8 mouse cellular contexts compared by ENCODE assay signal in the genomic region with DNA sequence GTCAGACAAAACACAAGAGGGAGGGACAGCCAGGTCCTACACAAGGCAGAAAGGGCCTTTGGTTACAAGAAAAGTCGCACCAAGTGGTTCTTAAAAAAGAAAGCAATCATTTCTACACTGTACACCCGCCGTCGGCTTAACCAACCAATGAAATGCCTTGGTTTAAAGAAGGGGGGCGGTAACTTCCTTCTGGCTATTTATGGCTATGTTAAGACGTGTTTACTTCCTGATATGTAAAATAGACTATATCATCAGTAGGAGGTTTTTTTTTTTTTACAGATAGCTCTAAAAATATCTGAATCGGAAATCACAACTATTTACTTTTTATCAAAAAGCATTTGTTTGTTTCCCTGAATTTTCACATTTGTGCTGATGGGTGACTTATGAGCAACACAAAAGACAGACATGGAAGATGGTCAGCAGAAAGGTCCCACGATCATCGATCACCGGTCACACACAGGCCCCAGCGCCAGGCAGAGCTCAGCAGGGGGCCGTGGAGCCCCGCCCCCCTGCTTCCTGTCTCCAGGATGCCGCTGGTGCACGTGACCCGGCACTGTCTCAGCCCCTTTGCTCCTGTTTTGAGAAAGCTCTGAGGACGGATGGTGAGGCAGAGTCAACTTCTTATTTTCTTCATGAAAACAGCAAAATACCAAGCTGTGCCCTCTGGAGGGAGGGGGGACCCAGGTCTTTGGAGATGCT. TPM values are rescaled to one million over a fixed set of nuclear protein-coding genes. Genes with fewer than 3 reads are reported as not detected.
DNase-seq lines count a peak whose midpoint lies in the region; ATAC-seq and TF ChIP-seq lines count a peak whose summit lies in the region.

No protein-coding gene starts in this region.

- no peak for TF ChIP-seq CTCF in bone marrow macrophage, adult 2 months (IDR thresholded peaks at IDR 0.05; ENCODE audit: low read depth, low read length)
- TF ChIP-seq CTCF in liver, adult 2 months (IDR thresholded peaks at IDR 0.05; ENCODE audit: low read depth, low read length), result no peak

- no peaks in the 10 kb centered on the region for H3K79me2 ChIP-seq in liver, adult 2 months (ENCODE audit: control insufficient read depth, insufficient read depth, low read length)

- H3K27ac ChIP-seq in bone marrow macrophage, adult 2 months (ENCODE audit: insufficient read depth, low read depth, low read length), result peak overlapping the region; percentile 68
- H3K27ac ChIP-seq in liver, adult 2 months (replicated peaks; ENCODE audit: insufficient read depth, low read depth, low read length), result no peak overlapping the region
- no peak overlapping the region for H3K27ac ChIP-seq in midbrain, embryonic 16.5 days (ENCODE audit: low read length)

- H3K4me3 ChIP-seq in bone marrow macrophage, adult 2 months (ENCODE audit: insufficient read depth, low read length), result peak overlapping the region; percentile 48
- H3K4me3 ChIP-seq in liver, adult 2 months (ENCODE audit: insufficient read depth, low read depth, low read length), result peak overlapping the region; percentile 29; the same call in 1 of the 2 replicates
- no peak overlapping the region for H3K4me3 ChIP-seq in midbrain, embryonic 16.5 days (ENCODE audit: low read depth, low read length)

- TF ChIP-seq POLR2A in bone marrow macrophage, adult 2 months (IDR thresholded peaks at IDR 0.05; ENCODE audit: borderline replicate concordance, low read depth, low read length), result no peak
- no peak for TF ChIP-seq POLR2A in liver, adult 2 months (IDR thresholded peaks at IDR 0.05; ENCODE audit: extremely low read depth, insufficient read depth, low read length)

- intact Hi-C loops in left cerebral cortex, postnatal 25 days (cut with DNase I), result no loop called here

- WGBS in liver, adult 2 months, result 59% methylated on average over 17 of the region's 17 CpGs
- WGBS in midbrain, embryonic 16.5 days, result 89% methylated on average over 17 of the region's 17 CpGs

- ATAC-seq in midbrain, embryonic 16.5 days, result no peak

- H3K27me3 ChIP-seq in liver, adult 2 months (ENCODE audit: control insufficient read depth, insufficient read depth, low read length), result no peaks in the 10 kb centered on the region
- H3K27me3 ChIP-seq in midbrain, embryonic 16.5 days (ENCODE audit: control insufficient read depth, insufficient read depth, low read depth, low read length), result no peaks in the 10 kb centered on the region

- H3K4me1 ChIP-seq in bone marrow macrophage, adult 2 months (ENCODE audit: control insufficient read depth, insufficient read depth, low read length), result peaks cover 11% of the 10 kb centered on the region
- no peaks in the 10 kb centered on the region for H3K4me1 ChIP-seq in liver, adult 2 months (ENCODE audit: control insufficient read depth, insufficient read depth, low read length)
- no peaks in the 10 kb centered on the region for H3K4me1 ChIP-seq in midbrain, embryonic 16.5 days (ENCODE audit: control insufficient read depth, insufficient read depth, low read length)

- no peaks in the 10 kb centered on the region for H3K9me3 ChIP-seq in midbrain, embryonic 16.5 days (replicated peaks; ENCODE audit: control insufficient read depth, low read length, poor library complexity, severe bottlenecking)

- no peak overlapping the region for H3K4me2 ChIP-seq in midbrain, embryonic 16.5 days (ENCODE audit: low read length)

- DNase-seq in adrenal gland, adult (ENCODE audit: inconsistent age in 2 of 2, low spot score in 1 of 2), result peak; percentile 54 to 56
- no peak for DNase-seq in adrenal gland, postnatal 4 days (ENCODE audit: low spot score in 2 of 2)
- DNase-seq in liver, adult 2 months (ENCODE audit: extremely low read depth, low read depth, low spot score), result peak; percentile 21
- DNase-seq in spleen, adult 12 weeks (ENCODE audit: low spot score), result peak; percentile 46
- no peak for DNase-seq in left cerebral cortex, postnatal 25 days (ENCODE audit: low spot score in 2 of 2)
- DNase-seq in layer of hippocampus, postnatal 36 days, result no peak

- H3K9ac ChIP-seq in liver, adult 2 months (ENCODE audit: low read depth, low read length), result no peak overlapping the region
- H3K9ac ChIP-seq in midbrain, embryonic 16.5 days (ENCODE audit: low read depth, low read length), result no peak overlapping the region

- no peaks in the 10 kb centered on the region for H3K36me3 ChIP-seq in liver, adult 2 months (ENCODE audit: control insufficient read depth, insufficient read depth, low read length)
- H3K36me3 ChIP-seq in midbrain, embryonic 16.5 days (ENCODE audit: control insufficient read depth, insufficient read depth, low read length), result peaks cover 11% of the 10 kb centered on the region; the same call in 1 of the 2 replicates

RNA-seq across cellular contexts. Expression of a gene that starts 39.1 kb away (rescaled TPM):
- 10 to 100 TPM; 34.1 to 38.3 TPM for total RNA-seq in adrenal gland, postnatal 4 days (2021)
- polyA plus RNA-seq in bone marrow macrophage, adult 2 months (2012; ENCODE audit: insufficient read depth, insufficient read length, missing spikeins), result 91.4 and 108 TPM in 2 replicates
- total RNA-seq in liver, adult 2 months (2014; rRNA removed), result 21.6 and 23.8 TPM in 2 replicates
- 20.5 and 23.3 TPM in 2 replicates for polyA plus RNA-seq in liver, adult 2 months (2012; rRNA removed)
- 10 to 100 TPM; 63.5 to 70.3 TPM for total RNA-seq in left cerebral cortex, postnatal 25 days (2021)
- total RNA-seq in layer of hippocampus, postnatal 36 days (2021), result 10 to 100 TPM; 42.7 to 49.1 TPM
- 6.2 and 8.0 TPM in 2 replicates for polyA plus RNA-seq in midbrain, embryonic 16.5 days (2015; fragmentation: Nextera tagmentation; extraction: Ambion mirVana)

Comparison
In these comparisons a context has a peak if more than half of its experiments do, and no peak if none do; other contexts are left out.
1. DNase-seq: peak in adrenal gland, adult (2 of 2), liver, adult 2 months (single experiment) and spleen, adult 12 weeks (single experiment); none in adrenal gland, postnatal 4 days (0 of 2), left cerebral cortex, postnatal 25 days (0 of 2) and layer of hippocampus, postnatal 36 days (0 of 2).